Mouse (Mus musculus) cerebellum, adult 2 months (tissue): ENCODE results near the gene Pcyt2.

ENCODE experiments used
- CTCF ChIP-seq: fragments of 200-500 bp; IDR thresholded peaks from 2 replicates; pipeline ENCODE4 v1.5.1; 2011; ENCODE audit warnings: low read depth, mild to moderate bottlenecking, control low read depth, low read length, moderate library complexity, borderline replicate concordance; ENCODE audit not compliant: insufficient read depth
- POLR2A ChIP-seq: fragments of 200-500 bp; IDR thresholded peaks from 2 replicates; pipeline ENCODE4 v1.6.1; 2011; ENCODE audit warnings: low read length, control low read depth, borderline replicate concordance; ENCODE audit not compliant: insufficient read depth

GRCm38 (mm10) chr11:120647047-120647830, 29.5 kb upstream of the Pcyt2 start:
- TF ChIP-seq CTCF (no peak), POLR2A (no peak)
